Mouse (Mus musculus) midbrain, embryonic 11.5 days (tissue): ENCODE data around the gene Fam133b. TPM values are rescaled to one million over a fixed set of nuclear protein-coding genes. Genes with fewer than 3 reads are reported as not detected.
A peak's percentile ranks its signal among the peaks of the same experiment; 100 is the strongest.

ENCODE experiments used
- ATAC-seq: fragments of 200-750 bp; cut with Nextera tagmentation; 2 replicates; pipeline ENCODE4 v1.8.0; 2017; ENCODE audit warnings: moderate TSS enrichment, moderate library complexity; ENCODE audit not compliant: low FRiP score
- DNase-seq: peaks from one replicate; pipeline ENCODE4 v3.0.0; 2015; ENCODE audit warnings: low spot score; ENCODE audit errors: missing footprints
- H3K27ac ChIP-seq: fragments of 300-500 bp; sonication (generic); 2 replicates; pipeline ENCODE4 v1.5.1; 2014; ENCODE audit warnings: low read depth, low read length
- H3K27me3 ChIP-seq: fragments of 300-500 bp; sonication (generic); 2 replicates; pipeline ENCODE4 v1.6.1; 2014; ENCODE audit warnings: mild to moderate bottlenecking, low read length, moderate library complexity, mixed read lengths; ENCODE audit not compliant: control insufficient read depth, insufficient read depth
- H3K36me3 ChIP-seq: fragments of 300-500 bp; sonication (generic); 2 replicates; pipeline ENCODE4 v1.6.1; 2014; ENCODE audit warnings: mild to moderate bottlenecking, low read length, moderate library complexity, mixed read lengths; ENCODE audit not compliant: control insufficient read depth, insufficient read depth
- H3K4me1 ChIP-seq: fragments of 300-500 bp; sonication (generic); 2 replicates; pipeline ENCODE4 v1.6.1; 2014; ENCODE audit warnings: low read length; ENCODE audit not compliant: control insufficient read depth, insufficient read depth
- H3K4me2 ChIP-seq: fragments of 300-500 bp; sonication (generic); 2 replicates; pipeline ENCODE4 v1.6.1; 2014; ENCODE audit warnings: mild to moderate bottlenecking, moderate library complexity
- H3K4me3 ChIP-seq: fragments of 300-500 bp; sonication (generic); 2 replicates; pipeline ENCODE4 v1.5.1; 2014; ENCODE audit warnings: low read depth, low read length
- H3K9ac ChIP-seq: fragments of 300-500 bp; sonication (generic); 2 replicates; pipeline ENCODE4 v1.6.1; 2014; ENCODE audit warnings: low read length
- H3K9me3 ChIP-seq: fragments of 300-500 bp; sonication (generic); 2 replicates; pipeline ENCODE4 v1.6.1; 2016; ENCODE audit warnings: low read length; ENCODE audit not compliant: control insufficient read depth
- WGBS: fragments of 180-500 bp; shearing (Covaris S2); extraction: QIAGEN DNeasy Blood & Tissue Kit; methylation state at CpG from one replicate; pipeline ENCODE4 v1.1.7; 2014; 5-methylcytosine and 5-hydroxymethylcytosine counted together
- polyA plus RNA-seq: library from polyadenylated mRNA; unstranded; fragments of >200 nt; fragmentation: Nextera tagmentation; extraction: Ambion mirVana; gene quantifications from 2 replicates; pipeline ENCODE4 v1.2.1, GENCODE M21; 2014

Fam133b gene
- polyA plus RNA-seq, 1 experiment from 2014 or later: 43.0 TPM

DNA sequence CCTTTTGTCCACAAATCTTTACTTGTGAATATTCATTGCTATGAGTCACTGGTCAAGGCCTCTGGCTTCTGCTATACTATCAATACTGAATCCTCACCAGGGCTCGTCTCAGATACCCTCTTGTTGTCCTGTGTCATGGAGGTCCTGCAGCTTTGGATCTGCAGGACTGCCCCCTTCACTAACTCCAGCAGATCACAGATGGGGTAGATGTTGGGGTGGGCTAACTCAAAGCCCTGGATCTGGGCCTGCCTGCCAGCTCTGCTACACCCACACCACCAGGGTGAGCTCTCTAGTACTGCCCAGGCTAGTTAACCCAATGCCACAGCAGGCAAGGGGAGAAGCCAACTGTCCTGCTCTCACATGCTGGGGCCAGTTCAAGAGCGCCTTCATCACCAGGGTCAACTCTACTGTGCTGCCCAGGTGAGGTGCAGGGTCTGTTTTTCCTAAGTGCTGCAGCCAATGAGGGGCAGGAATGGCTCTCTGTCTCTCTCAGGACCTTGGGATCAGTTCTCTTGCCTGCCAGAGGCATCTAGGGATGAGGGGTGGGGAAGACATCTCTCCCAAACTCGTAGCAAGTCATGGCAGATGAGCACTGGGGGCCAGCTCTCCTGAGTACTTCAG is 6.9 kb upstream of the Fam133b start:
- H3K36me3 ChIP-seq: no peaks in the 10 kb centered on the region
- H3K4me2 ChIP-seq: no peak overlapping the region
- ATAC-seq (no peak), DNase-seq (no peak)
- H3K4me1 ChIP-seq: no peaks in the 10 kb centered on the region
- no peak overlapping the region for H3K9ac ChIP-seq
- no peak overlapping the region for H3K27ac ChIP-seq
- H3K27me3 ChIP-seq: no peaks in the 10 kb centered on the region
- 71% methylated on average over 3 of the region's 3 CpGs for WGBS
- no peak overlapping the region for H3K4me3 ChIP-seq
- H3K9me3 ChIP-seq: no peaks in the 10 kb centered on the region

DNA sequence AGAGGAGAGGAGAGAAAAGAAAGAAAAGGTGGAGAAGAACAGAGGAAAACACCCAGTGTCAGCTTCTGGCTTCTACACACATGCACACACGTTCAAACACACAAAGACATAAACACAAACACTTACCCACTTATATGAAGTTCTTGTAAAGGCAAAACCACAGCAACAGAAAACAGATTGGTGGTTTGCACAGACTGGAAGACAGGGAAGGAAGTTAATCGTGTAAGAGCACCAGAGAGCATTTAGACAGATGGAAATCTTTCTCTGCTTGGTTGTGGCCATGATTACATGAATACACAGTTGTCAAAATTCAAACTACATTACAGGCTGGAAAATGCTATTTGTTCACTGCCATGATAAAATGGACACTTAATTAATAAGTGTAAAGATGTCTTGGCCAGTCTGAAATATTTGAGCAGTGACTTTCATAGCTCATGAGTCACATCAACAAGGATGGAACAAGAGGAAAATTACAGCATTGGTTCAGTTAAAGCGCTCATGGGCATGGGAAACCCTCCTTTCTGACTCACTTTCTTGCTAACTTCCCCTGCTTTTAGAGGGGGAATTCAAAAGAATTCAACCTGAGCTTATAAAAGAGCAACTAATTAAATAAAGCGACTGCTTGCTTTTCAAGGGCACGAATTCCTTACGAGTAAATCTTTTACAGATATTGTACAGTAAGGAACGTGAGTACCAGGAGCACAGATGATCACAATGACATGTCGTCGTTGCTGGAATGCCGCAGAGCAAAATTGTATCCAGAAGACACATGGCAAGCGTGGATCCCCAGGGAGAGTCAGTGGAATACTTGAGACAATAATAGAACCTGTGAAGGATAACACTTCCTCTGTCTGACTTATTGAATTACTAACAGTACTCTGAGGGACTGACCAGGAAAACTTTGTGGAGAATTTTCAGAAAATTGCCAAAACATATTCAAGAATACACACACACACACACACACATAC is 4.8 kb upstream of the Fam133b start:
- WGBS: 77% methylated on average over 11 of the region's 11 CpGs
- H3K27ac ChIP-seq: no peak overlapping the region
- H3K9me3 ChIP-seq: no peaks in the 10 kb centered on the region

GRCm38 (mm10) chr5:3541871-3542270 is 1.8 kb upstream of the Fam133b start:
- Histone ChIP-seq H3K4me2 (no peak overlapping the region), H3K4me3 (no peak overlapping the region), H3K36me3 (no peaks in the 10 kb centered on the region), H3K9ac (no peak overlapping the region), H3K27me3 (no peaks in the 10 kb centered on the region), H3K27ac (no peak overlapping the region), H3K4me1 (peaks cover 7% of the 10 kb centered on the region), H3K9me3 (no peaks in the 10 kb centered on the region)
- ATAC-seq: no peak
- WGBS: 75% methylated on average over 6 of the region's 6 CpGs
- DNase-seq: no peak

More for the DNA sequence above, 4.8 kb upstream of the Fam133b start:
- no peak for ATAC-seq
- Histone ChIP-seq H3K27me3 (no peaks in the 10 kb centered on the region), H3K4me1 (no peaks in the 10 kb centered on the region), H3K36me3 (no peaks in the 10 kb centered on the region), H3K4me2 (no peak overlapping the region), H3K9ac (no peak overlapping the region), H3K4me3 (no peak overlapping the region)
- DNase-seq: no peak

DNA sequence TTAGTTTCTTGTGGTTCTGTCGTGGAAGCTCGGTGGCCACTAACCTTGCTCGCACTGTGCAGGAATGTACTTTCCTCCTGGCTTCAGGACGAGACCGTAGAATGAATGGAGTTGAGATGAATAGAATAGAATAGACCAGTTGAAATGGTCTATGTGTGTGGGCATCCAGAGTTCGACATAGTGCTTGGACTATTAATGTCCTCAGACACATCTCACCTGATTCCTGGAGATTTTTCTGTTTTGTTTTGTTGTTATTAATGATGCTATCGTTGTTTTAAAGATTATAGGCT is 792 bp downstream of the Fam133b start:
- no peak overlapping the region for H3K27ac ChIP-seq
- peak overlapping the region; percentile 91 for H3K4me3 ChIP-seq

DNA sequence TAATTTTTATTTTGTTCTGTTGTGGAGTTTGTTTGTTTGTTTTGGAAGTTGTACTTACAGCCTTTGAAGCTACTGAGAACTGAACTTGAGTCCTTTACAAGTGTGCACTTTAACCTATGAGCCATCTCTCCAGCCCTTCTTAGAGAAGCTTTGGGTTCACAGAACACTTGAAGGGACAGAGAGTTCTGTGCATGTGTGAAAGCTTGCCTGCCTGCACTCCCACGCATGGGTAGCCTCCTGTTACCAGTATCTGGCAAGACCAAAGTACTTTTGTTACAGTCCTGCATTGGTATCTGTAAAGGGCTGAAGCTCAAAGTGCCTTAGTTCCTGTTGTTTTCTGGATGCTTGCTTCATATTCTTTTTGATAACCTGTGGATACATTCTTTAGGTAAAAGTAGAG is 2.6 kb downstream of the Fam133b start:
- H3K27me3 ChIP-seq: no peaks in the 10 kb centered on the region
- no peak overlapping the region for H3K27ac ChIP-seq
- H3K4me2 ChIP-seq: no peak overlapping the region
- no peak overlapping the region for H3K9ac ChIP-seq
- 88% methylated on average over 1 of the region's 1 CpGs for WGBS
- no peak for ATAC-seq
- no peaks in the 10 kb centered on the region for H3K36me3 ChIP-seq
- no peak overlapping the region for H3K4me3 ChIP-seq
- H3K4me1 ChIP-seq: peaks cover 7% of the 10 kb centered on the region
- H3K9me3 ChIP-seq: no peaks in the 10 kb centered on the region
- no peak for DNase-seq

More for the DNA sequence above, 792 bp downstream of the Fam133b start:
- H3K27me3 ChIP-seq: no peaks in the 10 kb centered on the region
- no peaks in the 10 kb centered on the region for H3K9me3 ChIP-seq
- H3K4me2 ChIP-seq: peak overlapping the region; percentile 70
- H3K9ac ChIP-seq: peak overlapping the region; percentile 91
- H3K36me3 ChIP-seq: no peaks in the 10 kb centered on the region
- 10% methylated on average over 7 of the region's 7 CpGs for WGBS
- ATAC-seq: peak; percentile 33
- DNase-seq: no peak
- H3K4me1 ChIP-seq: peaks cover 7% of the 10 kb centered on the region

- no peaks in the 10 kb centered on the region for H3K4me1 ChIP-seq
- no peaks in the 10 kb centered on the region for H3K9me3 ChIP-seq
- H3K36me3 ChIP-seq: no peaks in the 10 kb centered on the region; the same call in 1 of the 2 replicates
- ATAC-seq (no peak), DNase-seq (no peak)
- no peak overlapping the region for H3K9ac ChIP-seq
- H3K4me2 ChIP-seq: no peak overlapping the region
- no peak overlapping the region for H3K4me3 ChIP-seq
- no peaks in the 10 kb centered on the region for H3K27me3 ChIP-seq
- WGBS: 95% methylated on average over 1 of the region's 1 CpGs
- H3K27ac ChIP-seq: no peak overlapping the region
Observed at GRCm38 (mm10) chr5:3551481-3551880, 7.8 kb downstream of the Fam133b start.

- no peaks in the 10 kb centered on the region for H3K9me3 ChIP-seq
- ATAC-seq: no peak
- H3K9ac ChIP-seq: no peak overlapping the region
- no peak overlapping the region for H3K27ac ChIP-seq
- 90% methylated on average over 2 of the region's 2 CpGs for WGBS
- DNase-seq: no peak
- peaks cover 3% of the 10 kb centered on the region; the same call in 1 of the 2 replicates for H3K36me3 ChIP-seq
- no peak overlapping the region for H3K4me2 ChIP-seq
- H3K4me3 ChIP-seq: no peak overlapping the region
- no peaks in the 10 kb centered on the region for H3K4me1 ChIP-seq
- no peaks in the 10 kb centered on the region for H3K27me3 ChIP-seq
Observed at GRCm38 (mm10) chr5:3554198-3554597, 10.6 kb downstream of the Fam133b start.

DNA sequence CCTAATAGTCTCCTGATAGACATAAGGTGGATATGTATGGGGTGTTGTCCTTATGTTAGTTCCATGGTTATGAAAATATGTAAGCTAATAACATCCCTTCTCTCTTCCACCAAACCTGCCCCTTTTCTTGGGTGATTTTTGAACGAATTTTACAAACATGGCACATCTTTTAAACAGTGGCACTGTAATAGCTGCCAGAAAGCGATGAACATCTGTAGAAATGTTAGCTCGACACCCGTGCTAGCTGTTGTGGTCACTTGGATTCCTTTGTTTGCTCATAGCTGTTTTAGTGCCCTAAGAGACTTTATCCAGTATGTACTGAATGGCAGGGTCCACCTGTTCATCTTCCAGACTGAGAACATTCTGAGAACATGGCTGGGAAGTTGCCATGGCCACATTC is 27.6 kb downstream of the Fam133b start, which contains the start of gene 1700109H08Rik:
1700109H08Rik (plus strand) TSS at position 301 of the 400 bp plus-strand sequence.
- H3K4me2 ChIP-seq: no peak within 1 kb of the TSS
- no peaks in the 10 kb centered on the region for H3K4me1 ChIP-seq
- H3K9ac ChIP-seq: no peak within 1 kb of the TSS
- H3K27me3 ChIP-seq: no peaks in the 10 kb centered on the region
- 93% methylated on average over 4 of the region's 4 CpGs for WGBS
- no peak for ATAC-seq
- H3K27ac ChIP-seq: no peak within 1 kb of the TSS
- H3K9me3 ChIP-seq: no peaks in the 10 kb centered on the region
- DNase-seq: no peak
- no peak within 1 kb of the TSS for H3K4me3 ChIP-seq
- H3K36me3 ChIP-seq: peaks cover 47% of the 10 kb centered on the region

DNA sequence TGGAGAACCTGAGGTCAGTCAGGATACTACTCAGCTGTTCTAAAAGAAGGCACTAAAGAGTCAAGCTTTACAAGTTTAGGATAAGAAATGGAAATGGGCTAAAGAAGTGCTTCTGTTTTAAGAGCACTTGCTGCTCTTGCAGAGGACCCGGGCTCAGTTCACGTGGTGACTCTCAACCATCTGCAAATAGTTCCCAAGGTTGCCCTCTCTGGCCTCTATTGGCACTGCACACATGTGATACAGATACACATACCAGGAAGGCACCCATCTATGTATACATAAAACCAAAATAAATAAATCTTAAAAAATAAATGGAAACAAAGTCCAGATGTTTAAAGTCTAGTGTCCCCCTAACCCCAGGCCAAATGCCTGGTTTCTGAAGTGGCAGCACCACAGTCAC is 31.2 kb downstream of the Fam133b start:
- WGBS: 95% methylated on average over 2 of the region's 2 CpGs

More for the DNA sequence above, 31.2 kb downstream of the Fam133b start:
- H3K9ac ChIP-seq: no peak overlapping the region
- H3K4me3 ChIP-seq: no peak overlapping the region
- H3K27ac ChIP-seq: no peak overlapping the region
- DNase-seq (no peak), ATAC-seq (no peak)
- H3K9me3 ChIP-seq: no peaks in the 10 kb centered on the region
- H3K36me3 ChIP-seq: peaks cover 48% of the 10 kb centered on the region
- no peaks in the 10 kb centered on the region for H3K4me1 ChIP-seq
- H3K4me2 ChIP-seq: no peak overlapping the region
- H3K27me3 ChIP-seq: no peaks in the 10 kb centered on the region
